In genomic region chr6:95716476-95716875, GRCm38 (mm10) we compare ENCODE assay signal across 12 mouse cellular contexts.
"Had no signal": no experiment of that assay in that cellular context is flagged by ENCODE, and none has a peak within 500 bp of the region (broad histone marks: within the 10 kb centered on the region; RNA-seq: fewer than 3 reads in every experiment).

No protein-coding gene starts in this region.

- H3K4me2 ChIP-seq: hindbrain, embryonic 15.5 days; liver, embryonic 15.5 days; midbrain, embryonic 12.5 days had no signal

- H3K4me3 ChIP-seq: hindbrain, embryonic 15.5 days; left cerebral cortex, adult 2 months; limb, embryonic 10.5 days; liver, embryonic 15.5 days; midbrain, embryonic 12.5 days had no signal

- H3K9me3 ChIP-seq: hindbrain, embryonic 15.5 days; limb, embryonic 10.5 days; liver, embryonic 15.5 days; megakaryocyte, embryonic 14.5 days; midbrain, embryonic 12.5 days had no signal

- DNase-seq: lung, embryonic 14.5 days; lung, postnatal 14 days; right cerebral cortex, postnatal 14 days; thymus, postnatal 36 days had no signal

- H3K36me3 ChIP-seq: hindbrain, embryonic 15.5 days; limb, embryonic 10.5 days; liver, embryonic 15.5 days; midbrain, embryonic 12.5 days had no signal

- H3K9ac ChIP-seq: hindbrain, embryonic 15.5 days; liver, embryonic 15.5 days; lung, embryonic 14.5 days; midbrain, embryonic 12.5 days had no signal

- H3K27ac ChIP-seq: hindbrain, embryonic 15.5 days; left cerebral cortex, adult 2 months; limb, embryonic 10.5 days; liver, embryonic 15.5 days; macrophage; midbrain, embryonic 12.5 days had no signal

- H3K27me3 ChIP-seq: hindbrain, embryonic 15.5 days; liver, embryonic 15.5 days; megakaryocyte, embryonic 14.5 days had no signal

- ATAC-seq: intestine, embryonic 16.5 days had no signal
